Mouse (Mus musculus) bone marrow, adult 2 months (tissue): ENCODE results near the gene Gtpbp3. TPM values are rescaled to one million over a fixed set of nuclear protein-coding genes. Genes with fewer than 3 reads are reported as not detected.
A peak's percentile ranks its signal among the peaks of the same experiment; 100 is the strongest.

ENCODE experiments used
- H3K27ac ChIP-seq: fragments of 200-500 bp; 2 replicates; pipeline ENCODE4 v1.5.1; 2012; ENCODE audit warnings: low read depth, mild to moderate bottlenecking, control low read depth, inconsistent platforms, low read length; ENCODE audit not compliant: control insufficient read depth, poor library complexity, insufficient read depth
- H3K4me1 ChIP-seq: fragments of 200-500 bp; 2 replicates; pipeline ENCODE4 v1.6.1; 2011; ENCODE audit warnings: low read length; ENCODE audit not compliant: control insufficient read depth, insufficient read depth
- H3K4me3 ChIP-seq: fragments of 200-500 bp; replicated peaks from 2 replicates; pipeline ENCODE3; 2011; ENCODE audit warnings: mild to moderate bottlenecking, low read depth, low read length, control low read depth; ENCODE audit not compliant: control insufficient read depth
- CTCF ChIP-seq: fragments of 200-500 bp; IDR thresholded peaks from 2 replicates; pipeline ENCODE4 v1.5.1; 2011; ENCODE audit warnings: low read length, control low read depth; ENCODE audit not compliant: control insufficient read depth, insufficient read depth
- POLR2A ChIP-seq: fragments of 200-500 bp; IDR thresholded peaks from 2 replicates; pipeline ENCODE4 v1.6.1; 2011; ENCODE audit warnings: low read depth, mild to moderate bottlenecking, control low read depth, low read length, borderline replicate concordance; ENCODE audit not compliant: control insufficient read depth
- WGBS: fragments of 180-500 bp; shearing (Covaris S2); methylation state at CpG from one replicate; pipeline ENCODE4 v1.1.7; 2018; 5-methylcytosine and 5-hydroxymethylcytosine counted together
- polyA plus RNA-seq: library from polyadenylated mRNA; stranded (reverse); fragments of >200 nt; gene quantifications from 2 replicates; pipeline ENCODE4 v1.2.4, GENCODE M21; 2011; ENCODE audit warnings: low replicate concordance; ENCODE audit not compliant: missing spikeins, insufficient read depth, insufficient read length

Gene Gtpbp3
- polyA plus RNA-seq, 1 experiment: 7.9 TPM

DNA sequence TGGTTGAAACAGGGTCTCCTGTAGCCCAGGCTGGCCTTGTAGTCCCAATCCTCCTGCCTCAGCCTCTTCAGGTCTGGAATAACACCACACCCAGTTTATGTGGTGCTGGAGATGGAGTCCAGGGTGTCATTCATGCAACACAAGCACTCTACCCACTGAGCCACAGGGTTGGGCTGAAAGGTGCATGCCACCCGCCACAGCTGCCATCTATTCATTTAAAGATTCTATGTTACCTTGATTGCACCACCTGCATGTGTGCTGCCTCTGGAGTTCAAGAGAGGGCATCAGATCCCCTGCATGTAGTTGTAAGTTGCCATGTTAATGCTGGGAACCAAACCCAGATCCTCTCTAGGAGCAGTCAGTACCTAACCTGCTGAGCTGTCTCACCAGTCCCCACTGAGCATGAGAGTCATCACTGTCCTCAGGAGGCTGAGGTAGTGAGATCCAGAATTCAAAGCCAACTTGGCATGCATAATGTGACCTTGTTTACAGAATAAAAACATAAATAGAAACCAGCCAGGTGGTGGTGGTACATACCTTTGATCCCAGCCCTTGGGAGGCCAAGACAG lies 9.3 kb downstream of the Gtpbp3 start:
- WGBS: 82% methylated on average over 1 of the region's 1 CpGs
- H3K4me3 ChIP-seq: no peak overlapping the region
- no peak overlapping the region for H3K27ac ChIP-seq
- TF ChIP-seq CTCF (no peak), POLR2A (no peak)
- H3K4me1 ChIP-seq: no peaks in the 10 kb centered on the region

GRCm38 (mm10) chr8:71497881-71498501 lies 10.1 kb downstream of the Gtpbp3 start:
- Histone ChIP-seq H3K4me3 (no peak overlapping the region), H3K27ac (no peak overlapping the region; the same call in 1 of the 2 replicates), H3K4me1 (no peaks in the 10 kb centered on the region)
- TF ChIP-seq POLR2A (no peak), CTCF (no peak)
- 70% methylated on average over 15 of the region's 15 CpGs for WGBS

DNA sequence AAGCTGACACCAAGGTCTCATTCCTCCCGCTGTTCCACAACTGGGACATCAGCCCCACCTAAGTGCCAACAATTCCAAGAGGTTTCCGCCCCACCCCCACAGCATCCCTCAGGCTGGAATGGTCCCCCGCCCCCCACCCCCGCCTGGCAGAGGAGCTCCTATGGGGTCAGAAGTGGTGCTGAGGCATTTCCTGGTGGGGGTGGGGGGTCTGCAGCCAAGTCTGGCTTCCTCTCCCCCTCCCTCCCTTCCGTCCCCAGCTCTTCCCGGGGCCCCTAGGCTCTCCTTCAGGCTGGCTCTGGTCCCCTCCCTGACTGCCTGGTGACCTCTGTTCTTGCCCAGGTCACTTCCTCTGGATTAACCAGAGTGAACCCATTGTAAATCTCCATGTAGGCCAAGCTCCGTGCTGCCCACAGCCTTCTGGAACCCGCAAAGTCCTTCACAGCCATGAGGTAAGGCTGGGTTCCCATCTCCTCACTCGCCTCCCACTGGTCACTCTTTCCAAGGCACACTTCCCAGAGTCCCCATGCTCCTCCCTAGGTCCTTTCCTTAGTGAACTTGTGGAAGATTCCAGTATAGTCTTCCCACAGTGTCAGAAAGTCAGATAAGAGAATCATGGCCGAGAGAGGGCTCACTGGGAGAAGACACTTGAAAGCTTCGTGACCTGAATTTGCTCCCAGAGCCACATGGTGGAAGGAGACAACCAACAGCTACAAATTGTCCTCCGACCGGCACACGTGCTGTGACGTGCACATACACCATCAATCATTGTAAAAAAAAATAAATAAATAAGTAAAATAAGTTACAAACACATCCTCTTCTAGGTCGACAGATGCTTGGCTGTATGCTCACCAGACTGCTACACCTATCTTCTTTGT lies 11.2 kb downstream of the Gtpbp3 start:
- Histone ChIP-seq H3K27ac (no peak overlapping the region), H3K4me1 (no peaks in the 10 kb centered on the region)
- WGBS: 62% methylated on average over 16 of the region's 16 CpGs

DNA sequence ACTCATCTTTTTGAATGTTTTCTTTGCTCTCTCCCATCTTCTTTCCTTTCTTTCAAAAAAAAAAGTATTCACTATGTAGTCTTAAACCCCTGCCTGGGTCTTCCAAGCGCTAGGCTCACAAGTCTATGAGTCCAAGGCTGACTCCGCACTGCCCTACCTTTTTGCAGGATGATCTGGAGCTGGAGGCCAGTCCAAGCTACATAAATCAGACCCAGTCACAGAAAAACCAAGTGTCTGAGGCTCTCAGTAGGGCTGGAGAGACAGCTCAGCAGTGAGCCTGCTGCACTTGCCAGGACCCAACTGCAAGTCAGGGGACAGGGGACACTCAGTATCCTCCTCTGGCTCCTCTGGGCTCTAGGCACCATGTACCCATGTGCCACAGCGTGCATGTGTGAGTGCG lies 16.4 kb downstream of the Gtpbp3 start:
- Histone ChIP-seq H3K27ac (no peak overlapping the region), H3K4me1 (no peaks in the 10 kb centered on the region), H3K4me3 (no peak overlapping the region)
- WGBS: 88% methylated on average over 4 of the region's 4 CpGs
- TF ChIP-seq CTCF: no peak
- TF ChIP-seq POLR2A: no peak

More for the DNA sequence above, 11.2 kb downstream of the Gtpbp3 start:
- H3K4me3 ChIP-seq: no peak overlapping the region
- TF ChIP-seq CTCF: no peak
- no peak for TF ChIP-seq POLR2A

DNA sequence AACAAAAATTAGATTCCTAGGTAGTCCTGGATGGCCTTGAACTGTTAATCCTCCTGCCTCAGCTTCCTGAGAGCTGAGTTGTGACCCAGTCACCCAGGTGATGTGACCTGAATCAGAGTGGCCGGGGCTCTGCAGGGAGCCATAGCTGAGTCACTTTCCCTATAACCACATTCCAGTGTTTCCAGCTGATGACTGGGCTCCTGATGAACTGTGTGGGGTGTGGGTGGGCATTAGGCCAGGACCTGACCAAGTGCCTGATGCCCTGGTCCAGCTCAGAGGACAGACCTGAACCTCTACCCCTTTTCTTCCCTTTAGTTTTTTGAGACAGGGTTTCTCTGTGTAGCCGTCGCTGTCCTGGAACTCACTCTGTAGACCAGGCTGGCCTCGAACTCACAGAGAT lies 17.4 kb downstream of the Gtpbp3 start:
- 80% methylated on average over 4 of the region's 4 CpGs for WGBS
- no peaks in the 10 kb centered on the region for H3K4me1 ChIP-seq
- H3K27ac ChIP-seq: no peak overlapping the region
- H3K4me3 ChIP-seq: no peak overlapping the region
- TF ChIP-seq POLR2A (no peak), CTCF (no peak)

DNA sequence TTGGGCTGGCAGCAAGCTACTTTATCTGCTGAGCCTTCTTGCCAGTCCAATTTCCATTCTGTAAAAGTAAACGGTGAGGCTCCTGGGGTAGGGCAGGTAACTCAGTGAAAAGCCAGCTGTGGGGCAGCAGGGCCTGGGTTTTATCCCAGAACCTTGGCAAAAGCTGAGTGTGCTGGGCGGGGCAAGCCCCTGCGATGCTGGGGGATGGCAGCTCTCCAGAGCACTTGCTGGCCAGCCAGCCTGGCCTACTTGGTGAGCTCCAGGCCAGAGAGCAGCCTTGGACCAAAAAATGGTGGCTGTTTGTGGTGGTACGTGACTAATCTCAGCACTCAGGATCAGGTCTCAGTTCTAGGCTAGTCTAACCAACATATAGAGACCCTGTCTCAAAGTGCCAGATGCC lies 18.1 kb downstream of the Gtpbp3 start:
- Histone ChIP-seq H3K4me1 (no peaks in the 10 kb centered on the region), H3K4me3 (no peak overlapping the region), H3K27ac (no peak overlapping the region)
- 63% methylated on average over 4 of the region's 4 CpGs for WGBS
- TF ChIP-seq POLR2A (no peak), CTCF (no peak)

DNA sequence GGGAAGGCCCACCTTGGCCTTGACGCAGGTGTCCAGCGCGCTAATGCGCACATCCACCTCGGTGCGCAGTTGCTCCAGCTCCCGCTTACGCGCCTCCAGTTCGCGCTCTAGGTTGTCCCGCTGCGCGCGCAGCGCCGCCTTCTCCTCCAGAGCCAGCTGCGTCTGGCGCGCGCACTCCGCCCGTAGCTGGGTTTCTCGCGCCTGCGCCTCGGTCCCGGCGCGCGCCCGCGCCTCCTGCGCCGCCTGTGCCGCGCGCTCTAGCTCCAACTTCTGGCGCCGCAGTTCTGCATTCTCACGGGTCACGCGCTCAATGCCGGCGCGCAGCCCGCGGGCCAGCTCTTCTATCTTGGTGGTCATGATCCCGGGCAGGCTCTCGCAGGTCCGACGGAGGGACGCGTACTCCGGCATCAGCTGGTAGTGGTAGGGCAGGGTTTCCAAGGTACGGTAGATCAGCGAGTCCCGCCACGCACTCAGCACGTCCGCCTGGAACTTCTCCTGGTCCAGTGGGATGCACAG lies 19.7 kb downstream of the Gtpbp3 start:
- H3K4me3 ChIP-seq: no peak overlapping the region
- 1% methylated on average over 61 of the region's 61 CpGs for WGBS
- no peak for TF ChIP-seq CTCF
- no peak; the same call in 1 of the 2 replicates for TF ChIP-seq POLR2A
- H3K4me1 ChIP-seq: peaks cover 1% of the 10 kb centered on the region
- H3K27ac ChIP-seq: no peak overlapping the region

GRCm38 (mm10) chr8:71509316-71509715 lies 21.4 kb downstream of the Gtpbp3 start:
- no peak for TF ChIP-seq CTCF
- no peak for TF ChIP-seq POLR2A
- H3K27ac ChIP-seq: no peak overlapping the region
- peaks cover 1% of the 10 kb centered on the region for H3K4me1 ChIP-seq
- H3K4me3 ChIP-seq: no peak overlapping the region
- WGBS: 70% methylated on average over 2 of the region's 2 CpGs

- Histone ChIP-seq H3K27ac (no peak within 1 kb of the TSS; the same call in 1 of the 2 replicates), H3K4me1 (peaks cover 1% of the 10 kb centered on the region), H3K4me3 (peak within 1 kb of the TSS; percentile 13)
- TF ChIP-seq POLR2A: no peak
- TF ChIP-seq CTCF: no peak
- WGBS: 1% methylated on average over 14 of the region's 14 CpGs
These were observed 23.7 kb downstream of the Gtpbp3 start, which contains the start of gene Plvap for GRCm38 (mm10) chr8:71511644-71512043. TSS of gene Plvap (minus strand) at chr8:71511752.
